Mouse (Mus musculus): Measurements from ENCODE around the gene Rgs10.
"Not testable (repeated sequence)": the region's sequence is repeated elsewhere in the genome, so short reads cannot be mapped to it uniquely, and the experiment has no call there.

Gene Rgs10

GRCm38 (mm10) chr7:128369366-128369765 lies 49.2 kb downstream of the Rgs10 start:
- peak in 1 of 2 experiments; percentile 65 for DNase-seq

- DNase-seq = no peak
These were observed 49.7 kb downstream of the Rgs10 start for GRCm38 (mm10) chr7:128368828-128369227.

DNA sequence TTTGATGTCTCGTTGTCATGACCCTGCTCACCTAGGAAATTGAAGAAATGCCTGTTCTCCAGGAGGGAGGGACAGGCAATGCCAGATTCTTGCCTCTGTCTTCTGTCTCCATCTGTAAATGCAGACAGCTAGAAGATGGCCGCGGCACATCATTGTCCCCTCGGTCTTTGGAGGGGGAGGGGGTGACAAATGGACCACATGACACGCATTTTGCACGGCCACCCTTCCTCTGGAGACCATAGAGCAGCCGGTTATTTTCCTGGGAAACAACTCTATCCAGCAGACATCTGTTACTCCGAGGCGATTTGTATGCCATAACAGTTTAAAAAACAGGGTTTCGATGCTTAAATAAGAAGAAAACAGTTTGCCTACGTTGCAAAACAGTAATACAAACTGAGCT lies 51.9 kb downstream of the Rgs10 start:
- no peak for DNase-seq

- no peak for DNase-seq
These were observed 53.4 kb downstream of the Rgs10 start for GRCm38 (mm10) chr7:128365096-128365715.

GRCm38 (mm10) chr7:128364526-128364925 lies 54.0 kb downstream of the Rgs10 start:
- no peak for DNase-seq

DNA sequence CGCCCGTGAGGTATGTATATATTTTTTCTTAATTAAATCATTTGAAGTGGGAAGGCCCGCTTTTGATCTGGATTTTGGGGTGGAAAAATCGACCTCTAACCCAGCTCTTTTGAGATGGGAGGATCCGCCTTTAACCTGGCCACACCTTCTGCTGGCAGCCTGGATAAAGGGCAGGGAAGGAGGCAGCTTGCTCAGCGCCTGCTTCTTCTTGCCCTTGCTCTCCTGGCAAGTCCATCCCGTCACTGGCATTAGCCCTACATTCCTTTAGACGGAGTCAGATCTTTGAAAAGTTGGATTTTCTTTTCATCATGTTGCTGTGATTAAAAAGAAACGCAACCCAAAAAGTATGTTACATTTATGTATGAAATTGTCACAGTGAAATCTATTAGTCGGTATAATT lies 54.8 kb downstream of the Rgs10 start:
- peak; percentile 35 to 55 for DNase-seq

GRCm38 (mm10) chr7:128362916-128363315 lies 55.6 kb downstream of the Rgs10 start:
- no peak for DNase-seq

- no peak for DNase-seq
These were observed 58.8 kb downstream of the Rgs10 start for GRCm38 (mm10) chr7:128359741-128360140.

DNA sequence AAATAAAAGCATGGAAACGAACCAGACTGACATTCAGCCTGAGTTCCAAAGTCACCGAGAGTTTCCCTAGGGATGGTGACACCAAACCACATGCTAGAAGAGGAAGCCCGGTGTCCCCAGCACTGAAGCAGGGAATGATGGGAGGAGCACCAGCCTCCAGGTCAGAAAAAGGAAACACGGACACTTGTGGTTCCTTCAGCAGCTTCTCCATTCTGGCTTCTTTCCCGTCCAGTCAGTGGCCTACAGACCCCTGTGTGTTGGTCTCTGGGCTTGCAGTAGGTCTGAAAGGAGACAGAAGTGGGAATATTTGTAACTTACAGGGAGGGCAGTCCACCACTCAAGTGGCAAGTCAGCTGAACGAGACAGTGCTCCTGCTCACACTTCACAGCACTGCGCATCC lies 59.4 kb downstream of the Rgs10 start:
- DNase-seq = no peak

GRCm38 (mm10) chr7:128358741-128359140 lies 59.8 kb downstream of the Rgs10 start:
- DNase-seq = no peak

GRCm38 (mm10) chr7:128356868-128357755 lies 61.4 kb downstream of the Rgs10 start:
- peak in 1 of 2 experiments; percentile 45 for DNase-seq

GRCm38 (mm10) chr7:128355463-128355862 lies 63.1 kb downstream of the Rgs10 start:
- DNase-seq = no peak

GRCm38 (mm10) chr7:128352721-128353120 lies 65.8 kb downstream of the Rgs10 start:
- no peak for DNase-seq

DNA sequence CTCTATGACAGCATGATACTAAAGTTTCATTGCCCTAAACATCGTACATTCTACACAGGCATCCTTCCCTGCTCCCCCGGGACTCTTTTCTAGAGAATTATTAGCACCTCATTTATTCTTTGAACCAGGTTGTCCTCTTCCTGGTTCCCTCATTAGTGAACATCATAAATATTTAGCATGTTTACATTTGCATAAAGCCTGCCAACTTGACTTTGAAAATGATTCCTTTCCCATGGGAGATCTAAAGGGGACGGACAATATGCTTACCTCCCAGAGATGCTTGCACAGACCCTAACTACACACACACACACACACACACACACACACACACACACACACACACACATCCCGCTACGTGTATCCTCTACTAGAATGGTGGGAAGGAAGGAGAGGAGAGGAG lies 67.4 kb downstream of the Rgs10 start:
- no peak for DNase-seq

- DNase-seq = no peak
These were observed 68.2 kb downstream of the Rgs10 start for GRCm38 (mm10) chr7:128350316-128350715.

DNA sequence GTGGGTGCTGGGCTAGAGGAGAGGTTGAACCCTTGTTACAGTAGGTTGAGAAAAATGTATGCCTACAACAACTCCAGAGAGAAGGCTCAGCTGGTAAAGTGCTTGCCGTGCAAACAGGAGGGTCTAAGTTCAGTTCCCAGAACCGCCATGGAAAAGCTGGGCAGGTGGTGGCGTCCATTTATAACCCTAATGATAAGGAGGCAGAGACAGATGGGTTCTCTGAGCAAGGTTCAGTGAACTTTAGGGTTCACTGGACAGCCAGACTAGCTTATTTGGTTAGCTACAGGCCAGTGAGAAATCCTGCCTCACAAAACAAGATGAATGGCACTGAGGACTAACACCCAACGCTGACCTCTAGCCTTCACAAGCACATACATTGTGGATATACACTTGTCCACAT lies 68.8 kb downstream of the Rgs10 start:
- DNase-seq = no peak

DNA sequence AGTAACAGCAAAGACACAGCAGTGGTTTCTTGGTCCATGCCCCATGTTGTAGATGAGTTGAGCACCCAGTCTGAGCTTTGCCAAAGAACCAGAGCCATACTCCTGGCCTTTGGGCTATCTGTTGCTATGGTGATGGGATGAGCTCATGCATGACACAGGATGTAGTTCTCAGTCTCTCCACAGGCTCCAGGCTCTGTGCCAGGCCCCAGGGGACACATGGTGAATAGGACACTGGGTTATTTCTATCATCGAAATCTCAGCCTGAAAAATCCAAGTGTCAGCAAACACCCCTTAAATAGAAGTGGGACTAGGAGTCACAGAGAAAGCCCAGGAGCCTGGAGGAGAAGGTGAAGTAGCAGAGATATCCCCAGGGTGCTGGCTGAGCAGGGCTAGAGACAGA lies 70.0 kb downstream of the Rgs10 start:
- DNase-seq = peak in 1 of 2 experiments; percentile 37

GRCm38 (mm10) chr7:128346991-128347390 lies 71.6 kb downstream of the Rgs10 start:
- no peak for DNase-seq

DNA sequence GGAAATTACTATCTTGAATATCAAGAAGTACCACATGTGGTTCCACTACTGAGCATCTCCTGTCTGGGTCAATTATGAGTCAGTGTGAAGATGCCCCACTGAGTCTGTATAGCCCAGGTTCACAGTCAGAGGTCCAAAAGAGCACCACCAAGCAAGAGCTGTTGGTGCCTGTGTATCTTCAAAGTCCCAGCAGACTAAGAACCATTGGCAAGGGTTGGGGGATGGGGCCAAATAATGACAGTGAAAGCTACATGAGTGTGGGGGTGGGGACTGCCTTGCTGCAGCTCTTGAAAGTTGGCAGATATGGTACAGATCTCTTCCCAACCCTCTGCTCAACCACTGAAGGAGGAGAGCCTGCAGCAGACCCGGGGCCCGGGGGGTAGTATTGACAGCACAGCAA lies 72.0 kb downstream of the Rgs10 start:
- no peak for DNase-seq

- no peak for DNase-seq
These were observed 72.9 kb downstream of the Rgs10 start for GRCm38 (mm10) chr7:128345691-128346090.

- peak; percentile 78 to 84 for DNase-seq
These were observed 73.5 kb downstream of the Rgs10 start for GRCm38 (mm10) chr7:128344928-128345653.

- no peak for DNase-seq
These were observed 74.1 kb downstream of the Rgs10 start for GRCm38 (mm10) chr7:128344488-128344887.

- not testable (repeated sequence) for DNase-seq
These were observed 75.9 kb downstream of the Rgs10 start for GRCm38 (mm10) chr7:128342691-128343090.
